Mouse (Mus musculus): ENCODE data around the gene Ssbp2. TPM values are rescaled to one million over a fixed set of nuclear protein-coding genes. Genes with fewer than 3 reads are reported as not detected.

The Ssbp2 gene
- total RNA-seq, 2 experiments from 2014 or later: 268 to 332 TPM

DNA sequence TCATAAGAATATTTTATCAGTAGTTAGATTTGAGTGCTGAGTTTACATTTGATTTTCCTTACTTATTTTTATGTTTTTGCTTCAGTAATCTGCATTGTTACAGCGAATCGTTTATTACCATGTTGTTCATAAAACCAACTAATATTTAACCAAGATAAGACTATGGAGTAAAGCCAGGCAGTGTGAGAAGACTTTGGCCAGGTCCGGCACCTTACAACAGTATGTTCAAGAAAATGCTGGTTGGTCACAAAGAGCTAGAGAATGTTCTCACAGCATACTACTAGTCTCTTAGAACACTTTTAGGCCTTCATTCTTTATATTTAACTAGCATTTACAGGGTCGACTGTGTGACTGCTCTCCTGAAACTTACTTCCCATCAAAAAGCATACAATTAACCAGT is 152.5 kb downstream of the Ssbp2 start:
- DNase-seq: no peak
- intact Hi-C loops (cut with DNase I): no loop called here

DNA sequence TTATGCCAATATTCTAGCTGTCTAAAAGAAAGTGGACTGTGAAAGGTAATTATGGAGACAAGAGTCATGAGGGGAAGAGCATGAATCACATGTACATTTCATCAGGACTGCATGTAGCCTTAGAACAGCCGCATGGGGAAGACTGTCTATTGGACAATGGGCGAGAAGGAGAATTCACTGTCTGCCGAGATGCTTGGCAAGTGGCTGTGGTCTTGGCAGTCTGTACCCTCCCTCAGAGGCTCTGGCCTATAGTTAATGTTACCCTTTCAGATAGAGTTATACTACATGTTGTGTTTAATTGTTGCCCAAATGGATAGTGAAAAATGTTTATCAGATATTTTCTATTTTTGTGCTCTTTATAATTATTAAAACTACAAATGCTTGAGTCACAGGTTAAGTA is 156.0 kb downstream of the Ssbp2 start:
- no peak for DNase-seq
- intact Hi-C loops (cut with DNase I): no loop called here

DNA sequence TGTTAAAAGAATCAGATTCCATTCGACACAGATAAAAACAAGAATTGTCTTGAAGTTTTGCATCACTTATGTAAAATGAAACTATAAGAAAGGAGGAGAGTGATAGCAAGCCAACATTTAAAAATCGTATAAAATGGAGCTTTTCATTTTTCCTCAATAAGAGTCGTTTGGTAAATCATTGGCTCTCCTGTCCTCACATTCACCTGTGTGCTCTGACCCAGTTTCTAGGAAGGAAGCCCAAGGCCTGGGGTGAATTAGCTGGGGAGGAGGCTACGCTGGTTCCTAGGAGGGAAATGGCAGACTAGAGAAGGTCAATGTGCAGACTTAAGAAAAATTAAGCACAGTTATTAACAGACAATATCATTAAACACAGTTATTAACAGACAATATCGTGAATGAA is 156.8 kb downstream of the Ssbp2 start:
- intact Hi-C loops (cut with DNase I): no loop called here
- DNase-seq: no peak

DNA sequence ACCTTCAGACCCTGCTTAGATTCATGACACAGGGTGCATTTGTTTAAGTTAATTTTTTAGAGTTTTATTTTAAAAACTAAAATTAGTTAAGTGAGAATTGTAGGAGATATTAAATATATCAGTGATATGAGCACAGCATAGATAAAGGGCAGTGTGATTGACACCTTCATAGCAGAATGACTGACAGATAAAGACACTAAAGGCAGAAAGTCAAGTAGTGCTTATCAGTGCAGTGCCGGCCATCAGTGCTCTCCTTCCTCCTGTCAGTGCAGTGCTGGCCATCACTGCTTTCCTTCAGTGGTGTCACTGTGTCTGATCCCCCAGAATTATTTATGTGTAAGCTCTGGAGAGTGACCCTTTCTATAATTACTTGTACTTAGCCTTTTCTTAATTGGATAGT is 159.3 kb downstream of the Ssbp2 start:
- intact Hi-C loops (cut with DNase I): no loop called here
- no peak for DNase-seq

DNA sequence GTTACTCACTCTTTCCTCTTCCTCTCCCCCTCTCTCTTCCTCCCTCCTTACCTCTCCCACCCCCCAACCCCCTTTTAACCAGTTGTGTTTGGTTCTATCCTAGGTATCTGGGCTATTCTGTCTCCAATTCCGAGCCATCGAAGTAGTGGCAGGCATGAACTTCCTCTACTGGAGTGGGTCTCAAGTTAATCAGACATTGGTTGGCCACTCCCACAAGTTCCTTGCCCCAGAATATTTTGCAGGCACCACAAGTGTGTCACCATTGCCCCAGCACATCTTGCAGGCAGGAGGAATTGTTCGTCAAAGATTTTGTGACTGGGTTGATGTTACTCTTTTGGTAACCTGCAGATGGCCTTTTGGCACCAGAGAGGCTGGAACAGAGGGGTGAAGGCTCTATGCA is 160.5 kb downstream of the Ssbp2 start:
- no peak for DNase-seq
- intact Hi-C loops (cut with DNase I): no loop called here

DNA sequence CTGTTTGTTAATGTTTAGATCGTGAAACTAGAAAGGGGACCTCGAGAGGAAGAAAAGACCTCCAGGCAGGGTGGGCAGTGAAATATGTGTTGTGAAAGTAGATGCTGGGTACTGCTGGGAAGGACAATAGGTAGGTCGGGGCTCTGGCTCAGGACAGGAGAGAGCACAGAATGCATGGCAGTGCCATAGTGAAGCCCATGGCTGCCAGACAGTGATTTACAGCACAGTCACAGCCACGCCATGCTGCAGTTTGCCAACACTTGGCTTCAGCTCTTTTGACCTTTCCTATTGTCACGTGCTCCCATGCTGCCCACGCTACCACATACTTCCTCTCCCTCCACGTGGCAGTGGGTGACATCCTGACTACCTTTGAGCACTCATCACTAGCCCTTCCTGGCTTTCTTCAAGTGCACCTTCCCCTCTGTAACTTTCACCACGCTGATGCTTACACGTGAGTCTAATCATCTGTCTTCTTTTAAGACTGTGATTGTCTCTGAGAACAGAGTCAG is 171.3 kb downstream of the Ssbp2 start:
- no peak for DNase-seq
- intact Hi-C loops (cut with DNase I): loop anchor here (10.0 kb wide), 1 partner anchor 587 kb away; no protein-coding TSS in a partner anchor

DNA sequence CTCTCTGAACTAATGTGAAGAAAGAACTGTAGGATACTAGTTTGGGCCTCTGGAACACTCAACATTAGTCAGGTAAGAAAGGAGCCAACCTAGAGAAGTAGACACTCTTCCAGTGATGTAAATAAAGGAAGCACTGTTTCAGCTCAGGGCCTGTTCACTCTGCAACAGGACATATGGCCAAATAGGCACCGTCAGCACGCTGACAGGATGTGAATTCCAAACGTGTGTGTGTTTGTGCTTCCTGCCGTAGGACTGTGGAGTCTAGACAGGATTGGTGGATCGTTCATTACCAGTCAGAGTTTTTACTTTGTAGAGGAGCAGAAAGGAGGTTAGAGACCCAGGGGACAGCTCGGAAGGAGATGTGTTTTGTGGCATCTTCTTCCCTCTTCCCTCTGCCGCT is 174.0 kb downstream of the Ssbp2 start:
- DNase-seq: no peak
- intact Hi-C loops (cut with DNase I): loop anchor here (10.0 kb wide), 1 partner anchor 589 kb away; no protein-coding TSS in a partner anchor

DNA sequence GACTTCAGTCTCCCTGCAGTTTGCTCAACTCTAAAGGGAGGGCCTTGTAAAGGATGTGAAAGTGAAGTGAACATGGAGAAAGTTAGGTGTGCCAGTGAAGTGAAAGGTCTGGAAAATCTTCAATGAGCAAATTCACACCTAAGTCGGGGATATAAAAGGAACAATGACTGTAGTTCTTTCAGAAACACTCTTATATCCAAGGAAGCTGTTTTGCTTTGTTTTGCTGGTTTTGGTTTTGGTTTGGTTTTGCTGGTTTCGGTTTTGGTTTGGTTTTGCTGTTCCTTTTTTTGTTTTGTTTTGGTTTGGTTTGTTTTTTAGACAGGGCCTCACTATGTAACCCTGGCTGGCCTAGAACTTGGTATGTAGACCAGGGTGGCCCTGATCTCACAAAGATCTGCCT is 175.9 kb downstream of the Ssbp2 start:
- no peak for DNase-seq
- intact Hi-C loops (cut with DNase I): loop anchor here (2.0 to 10.0 kb wide), 2 partner anchors 173 to 591 kb away; no protein-coding TSS in a partner anchor

DNA sequence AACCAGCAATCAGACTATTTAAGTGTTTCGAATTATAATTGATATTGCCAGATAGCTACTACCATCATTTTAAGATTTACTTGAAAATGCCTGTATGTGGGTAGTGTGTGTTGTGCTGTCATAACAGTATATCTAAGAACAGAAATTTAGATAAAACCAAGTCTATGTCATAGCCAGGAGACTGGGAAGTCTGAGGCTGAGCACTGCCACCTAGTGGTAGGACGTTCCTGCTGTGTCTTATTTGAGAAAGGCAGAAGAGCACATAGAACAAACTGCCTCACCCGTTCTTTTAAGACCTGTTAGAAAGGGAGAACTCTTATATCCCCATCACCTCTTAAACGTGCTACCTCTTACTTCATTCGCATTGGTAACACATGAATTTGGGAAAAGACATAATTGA is 176.7 kb downstream of the Ssbp2 start:
- intact Hi-C loops (cut with DNase I): loop anchor here (2.0 to 10.0 kb wide), 2 partner anchors 174 to 592 kb away; no protein-coding TSS in a partner anchor
- peak; percentile 86 for DNase-seq

DNA sequence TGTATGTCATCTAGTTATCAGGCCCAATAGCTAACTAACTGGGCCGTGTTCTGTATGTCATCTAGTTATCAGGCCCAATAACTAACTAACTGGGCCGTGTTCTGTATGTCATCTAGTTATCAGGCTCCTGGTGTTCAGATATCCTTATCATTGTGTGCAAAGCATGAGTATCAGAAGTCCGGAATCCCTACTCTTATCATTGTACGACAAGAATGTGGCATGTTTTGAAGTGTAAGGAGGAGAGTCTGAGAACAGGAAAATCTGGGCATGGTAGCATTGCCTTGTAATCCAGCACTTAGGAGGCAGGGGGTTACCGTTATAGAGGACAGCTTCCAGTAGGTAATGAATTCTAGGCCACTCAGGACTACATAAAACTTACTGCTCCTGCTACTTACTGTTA is 178.8 kb downstream of the Ssbp2 start:
- intact Hi-C loops (cut with DNase I): loop anchor here (10.0 kb wide), 1 partner anchor 594 kb away; no protein-coding TSS in a partner anchor
- DNase-seq: no peak

DNA sequence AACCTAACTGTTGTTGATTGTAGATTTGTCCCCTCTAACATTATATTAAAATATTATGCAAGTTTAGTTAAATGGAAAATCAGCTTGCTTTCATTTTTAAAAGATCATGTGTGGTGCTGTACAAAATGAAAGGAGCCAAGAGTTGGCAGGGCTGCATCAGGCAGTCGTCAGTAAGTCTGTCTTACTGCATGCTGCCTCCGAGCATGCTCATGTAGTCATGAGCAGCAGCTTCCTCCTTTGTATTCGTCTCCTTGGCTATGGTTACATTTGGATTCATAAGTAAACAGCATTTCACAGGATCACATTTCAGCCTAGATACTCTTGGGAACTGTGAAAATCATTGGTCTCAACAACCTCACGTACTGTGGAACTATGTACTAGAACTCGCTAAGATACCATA is 180.1 kb downstream of the Ssbp2 start:
- DNase-seq: no peak

DNA sequence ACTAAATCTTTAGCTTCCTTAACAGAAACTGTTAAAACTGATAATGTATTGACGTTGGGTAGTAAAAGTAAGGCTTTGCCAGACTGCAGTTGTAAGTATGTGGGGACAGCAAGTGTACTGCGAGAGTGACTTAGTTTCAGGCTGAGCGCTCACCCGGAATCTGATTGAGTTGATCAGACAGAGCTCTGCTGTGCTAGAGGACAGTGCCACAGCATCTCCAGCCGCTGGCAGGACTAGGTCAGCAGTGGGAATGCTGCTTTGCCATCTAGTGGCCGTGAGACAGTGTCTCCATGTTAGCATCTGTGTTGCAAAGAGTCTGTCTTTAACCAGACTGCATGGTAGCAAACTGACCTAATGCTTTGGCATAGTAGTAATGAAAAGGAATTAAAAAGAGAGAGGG is 188.2 kb downstream of the Ssbp2 start:
- intact Hi-C loops (cut with DNase I): no loop called here
- peak; percentile 77 for DNase-seq

More for the DNA sequence above, 180.1 kb downstream of the Ssbp2 start:
- intact Hi-C loops (cut with DNase I): no loop called here

DNA sequence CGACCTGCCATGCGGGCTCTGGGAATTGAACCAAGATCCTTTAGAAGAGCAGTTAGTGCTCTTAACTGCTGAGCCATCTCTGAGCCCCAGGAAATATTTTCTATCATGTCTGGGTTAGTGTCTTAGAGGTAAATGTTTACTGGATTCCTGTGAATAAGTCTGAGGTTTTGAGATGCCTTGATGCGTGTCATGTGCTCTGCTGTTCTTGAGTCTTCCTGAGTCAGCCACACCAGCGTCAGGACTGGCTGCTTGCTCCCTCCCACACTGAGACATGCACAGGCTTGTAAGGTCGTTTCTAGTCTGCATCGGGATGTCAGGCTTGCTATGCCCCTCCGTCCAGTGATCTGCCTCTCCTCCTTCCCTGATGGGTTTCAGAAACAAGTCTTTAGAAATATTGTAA is 189.8 kb downstream of the Ssbp2 start:
- no peak for DNase-seq
- intact Hi-C loops (cut with DNase I): no loop called here

DNA sequence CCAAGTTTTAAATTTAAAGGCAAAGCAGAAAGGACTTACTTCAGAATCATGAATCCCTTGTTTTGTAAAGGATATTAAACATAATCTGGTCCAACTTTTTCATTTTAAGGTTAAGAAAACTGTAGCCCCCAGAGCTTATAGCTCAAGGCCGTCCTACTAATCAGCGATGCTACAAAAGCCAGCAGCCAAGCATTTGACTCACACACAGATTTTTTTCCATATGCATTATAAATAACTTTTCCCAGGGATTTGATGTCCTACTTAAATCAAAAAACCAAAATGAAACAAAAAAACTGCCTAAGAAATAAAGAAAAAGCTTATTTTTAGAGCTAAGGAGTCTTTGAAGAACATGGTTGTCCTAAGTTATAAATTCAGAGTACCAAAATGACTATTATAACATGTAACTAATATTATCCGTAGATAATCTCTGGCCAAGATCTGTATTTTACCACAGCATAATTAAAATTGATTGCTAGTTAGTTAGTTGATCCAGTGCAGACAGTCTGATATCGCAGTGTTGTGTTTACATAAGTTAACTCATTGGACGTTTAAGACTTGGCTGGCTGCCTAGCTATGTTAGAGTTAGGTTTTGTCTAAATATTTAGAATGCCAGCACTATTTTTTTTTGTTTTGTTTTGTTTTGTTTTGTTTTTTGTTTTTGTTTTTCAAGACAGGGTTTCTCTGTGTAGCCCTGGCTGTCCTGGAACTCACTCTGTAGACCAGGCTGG is 201.1 kb downstream of the Ssbp2 start:
- DNase-seq: no peak
- intact Hi-C loops (cut with DNase I): no loop called here

DNA sequence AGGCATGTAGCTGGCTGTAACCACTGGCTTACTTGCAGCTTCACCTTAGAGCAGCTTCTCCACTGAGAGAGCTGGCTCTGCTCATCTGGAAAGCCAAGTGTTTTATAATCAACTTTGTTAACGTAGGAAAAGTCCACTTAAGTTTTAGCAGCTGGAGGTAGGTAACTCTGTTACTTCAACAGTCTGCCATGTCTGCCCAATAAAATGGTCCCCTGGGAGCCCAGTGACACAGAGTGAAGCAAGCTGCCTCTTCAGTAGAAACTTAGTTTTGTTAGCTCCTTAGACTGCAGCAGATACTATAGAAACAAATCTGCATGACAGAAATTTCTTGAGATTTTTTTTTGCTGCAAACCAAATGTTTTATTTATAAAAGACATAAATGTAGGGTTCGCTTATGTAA is 202.7 kb downstream of the Ssbp2 start:
- intact Hi-C loops (cut with DNase I): no loop called here
- no peak for DNase-seq

DNA sequence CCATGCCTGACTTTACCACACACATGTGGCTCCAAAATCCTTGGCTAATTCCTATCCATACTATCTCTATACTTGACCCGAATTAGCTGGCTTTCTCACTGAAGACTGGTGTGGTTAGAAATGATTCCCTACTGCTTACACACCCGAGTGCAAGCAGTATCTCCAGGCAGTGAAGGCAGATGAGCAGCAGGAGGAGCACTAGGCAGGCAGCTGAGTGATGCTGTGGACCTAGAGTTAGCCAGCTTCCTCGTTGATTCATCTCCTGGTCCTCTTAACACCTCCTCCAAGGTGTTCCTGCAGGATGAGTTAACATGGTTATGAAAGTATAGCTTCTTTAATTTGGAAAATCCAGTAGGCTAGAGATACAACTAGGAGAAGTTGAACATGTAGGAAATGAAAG is 213.2 kb downstream of the Ssbp2 start:
- DNase-seq: no peak
- intact Hi-C loops (cut with DNase I): no loop called here

DNA sequence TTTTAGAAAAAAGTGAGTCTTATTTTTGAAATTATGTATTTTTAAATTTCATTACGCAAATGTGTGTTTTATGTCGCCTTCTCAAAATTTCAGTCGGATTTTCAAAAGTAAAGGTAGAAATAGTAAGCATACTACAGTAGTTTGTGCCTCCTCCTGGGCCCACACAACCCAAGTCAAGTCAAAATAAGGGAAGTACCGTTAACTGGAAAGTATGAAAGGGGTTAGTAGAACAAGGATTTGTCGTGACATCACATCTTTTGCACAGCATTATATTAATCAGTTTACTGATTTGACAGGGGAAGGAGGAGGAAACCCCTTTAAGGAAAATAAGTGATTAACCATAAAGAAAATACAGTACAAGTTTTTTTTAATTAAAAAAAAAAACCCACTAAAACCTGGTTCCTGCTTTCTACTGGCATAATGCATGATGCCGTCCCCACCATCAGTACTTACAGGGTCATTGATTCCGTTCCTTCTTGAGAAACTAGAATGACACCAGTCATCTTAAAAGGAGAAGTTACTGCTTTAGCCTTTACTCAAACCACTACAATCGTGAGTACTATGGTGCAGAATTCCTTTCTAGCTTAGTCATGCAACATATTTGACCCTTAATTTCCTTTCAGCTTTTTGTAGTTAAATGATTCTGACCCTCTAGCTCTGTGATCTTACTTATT is 220.8 kb downstream of the Ssbp2 start:
- intact Hi-C loops (cut with DNase I): no loop called here
- DNase-seq: no peak

DNA sequence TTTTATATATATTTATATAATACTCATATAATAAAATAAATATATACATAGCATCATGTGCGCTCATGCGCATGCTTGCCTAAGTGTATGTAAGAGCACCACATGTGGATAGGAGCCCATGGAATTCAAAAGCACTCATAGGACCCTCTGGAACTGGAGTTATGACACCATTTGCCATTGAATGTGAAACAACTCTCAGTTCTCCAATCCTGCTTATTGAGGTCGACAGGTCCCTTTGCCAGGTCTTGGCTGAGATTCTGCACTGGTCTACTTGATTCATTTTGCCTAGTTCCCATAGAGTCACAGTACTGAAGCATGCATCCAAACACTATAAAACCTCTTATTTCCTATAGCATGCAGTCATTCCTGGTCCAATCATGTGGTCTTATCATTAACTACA is 221.4 kb downstream of the Ssbp2 start:
- DNase-seq: no peak
- intact Hi-C loops (cut with DNase I): no loop called here

DNA sequence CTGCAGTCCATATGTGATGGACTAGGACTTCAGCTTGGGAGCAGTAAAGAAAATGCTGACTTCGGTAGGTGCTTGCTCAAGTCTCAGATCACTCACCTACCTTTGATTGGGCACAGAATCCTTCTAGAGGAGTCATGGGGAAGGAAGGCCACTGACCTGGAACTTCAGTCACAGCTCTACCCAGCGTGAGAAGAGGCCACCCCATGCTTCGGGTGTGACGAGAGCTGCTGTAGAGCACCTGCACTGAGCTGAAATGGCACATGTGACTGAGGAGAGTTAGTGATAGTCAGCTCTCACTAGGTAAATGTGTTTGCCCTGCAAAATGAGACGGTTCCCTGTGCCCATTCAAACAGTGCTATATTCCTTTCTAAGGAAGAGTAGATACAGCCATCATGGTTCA is 230.0 kb downstream of the Ssbp2 start:
- intact Hi-C loops (cut with DNase I): loop anchor here (10.0 kb wide), 2 partner anchors 225 to 725 kb away; partner anchors contain the start of gene Ssbp2
- DNase-seq: no peak

DNA sequence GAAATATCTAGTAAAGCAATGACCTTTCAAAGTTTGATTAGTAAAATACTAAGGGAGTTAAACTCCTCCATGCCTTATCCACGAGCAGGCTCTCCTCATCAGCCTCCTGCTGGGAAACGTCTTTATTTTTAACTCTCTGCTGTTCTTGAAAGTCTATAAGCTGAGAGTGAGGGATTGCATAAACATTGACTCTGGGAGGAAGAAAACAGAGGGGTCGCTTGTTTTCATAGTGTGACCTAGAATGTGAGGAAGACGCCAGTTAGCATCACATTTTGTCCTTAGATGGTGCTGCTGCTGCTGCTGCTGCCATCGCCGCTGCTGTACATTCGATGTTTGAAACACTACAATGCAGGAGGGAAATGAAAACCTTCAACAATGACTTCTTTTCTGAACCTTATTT is 233.5 kb downstream of the Ssbp2 start:
- DNase-seq: no peak
- intact Hi-C loops (cut with DNase I): loop anchor here (10.0 kb wide), 2 partner anchors 229 to 729 kb away; partner anchors contain the start of gene Ssbp2

DNA sequence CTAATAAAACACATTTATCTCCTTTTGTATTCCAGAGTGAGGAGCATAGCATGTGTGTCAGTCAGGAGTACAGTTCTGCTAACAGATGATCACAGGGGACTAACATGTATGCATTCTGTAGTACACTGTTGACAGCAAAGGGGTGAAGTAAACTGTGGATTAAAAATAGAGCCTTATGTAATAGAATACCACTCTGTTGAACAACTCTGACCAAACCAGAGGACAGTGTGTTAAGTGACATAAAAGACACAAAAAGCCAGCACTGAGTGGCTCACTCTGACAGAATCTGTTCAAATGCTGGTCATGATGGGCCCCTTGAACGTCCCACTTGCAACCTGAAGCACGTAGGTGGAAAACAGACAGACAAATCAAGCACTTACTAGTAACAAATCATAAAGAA is 235.3 kb downstream of the Ssbp2 start:
- intact Hi-C loops (cut with DNase I): loop anchor here (10.0 kb wide), 2 partner anchors 231 to 731 kb away; partner anchors contain the start of gene Ssbp2
- DNase-seq: no peak
